Mouse (Mus musculus) lung, postnatal 36 days (tissue): ENCODE data around the gene Hist3h2a.
A peak's percentile ranks its signal among the peaks of the same experiment; 100 is the strongest.
"Not testable (repeated sequence)": the region's sequence is repeated elsewhere in the genome, so short reads cannot be mapped to it uniquely, and the experiment has no call there.

Experiments
- DNase-seq: peaks from one replicate; pipeline ENCODE4 v3.0.0; 2022; ENCODE audit warnings: mixed read lengths

Hist3h2a gene

GRCm38 (mm10) chr11:58948542-58949479 is 5.7 kb upstream of the Hist3h2a start, which contains the start of gene Hist3h2ba:
TSS of gene Hist3h2ba (plus strand) at chr11:58948920.
- peak; percentile 56 for DNase-seq

- DNase-seq = no peak
Measured at GRCm38 (mm10) chr11:58949480-58950431, 4.7 kb upstream of the Hist3h2a start.

GRCm38 (mm10) chr11:58951210-58951609 is 3.3 kb upstream of the Hist3h2a start:
- no peak for DNase-seq

GRCm38 (mm10) chr11:58953351-58954169 is 925 bp upstream of the Hist3h2a start:
- DNase-seq = no peak

- DNase-seq = not testable (repeated sequence)
Measured at GRCm38 (mm10) chr11:58954170-58954419, 390 bp upstream of the Hist3h2a start.

DNA sequence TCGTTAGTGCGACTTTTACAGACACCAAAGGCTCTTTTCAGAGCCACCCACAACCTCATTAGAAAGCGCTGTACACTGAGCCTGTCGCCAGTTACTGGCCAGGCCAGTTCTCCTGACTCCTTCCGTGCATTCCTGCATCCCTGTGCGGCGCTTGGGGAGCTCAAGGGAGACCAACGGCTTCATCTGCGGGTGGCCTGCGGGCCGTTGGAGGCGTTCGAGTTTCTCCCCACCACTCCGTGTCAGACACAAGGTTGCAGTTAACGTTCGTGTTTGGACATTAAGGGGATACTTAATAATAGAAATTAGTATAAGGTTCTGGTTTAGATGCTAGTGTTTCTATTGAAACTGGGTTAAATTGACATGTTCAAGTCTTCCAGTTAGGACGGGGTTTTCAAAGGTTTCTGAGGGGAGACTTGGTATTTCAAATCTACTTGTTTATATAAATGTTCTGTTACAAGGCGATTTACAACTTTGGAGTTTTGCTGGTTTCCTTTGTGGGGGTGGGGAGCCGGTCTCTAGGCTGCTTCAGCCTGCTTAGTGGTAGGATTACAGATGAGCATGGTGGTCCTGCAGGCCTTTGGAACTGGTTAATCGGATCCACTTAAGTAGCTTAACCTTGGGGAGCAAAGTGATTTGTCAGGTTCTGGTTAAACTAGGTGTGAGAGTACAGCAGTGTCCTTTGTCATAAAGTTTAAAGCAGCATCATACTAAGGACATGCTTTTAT is 820 bp downstream of the Hist3h2a start:
- peak; percentile 31 for DNase-seq

DNA sequence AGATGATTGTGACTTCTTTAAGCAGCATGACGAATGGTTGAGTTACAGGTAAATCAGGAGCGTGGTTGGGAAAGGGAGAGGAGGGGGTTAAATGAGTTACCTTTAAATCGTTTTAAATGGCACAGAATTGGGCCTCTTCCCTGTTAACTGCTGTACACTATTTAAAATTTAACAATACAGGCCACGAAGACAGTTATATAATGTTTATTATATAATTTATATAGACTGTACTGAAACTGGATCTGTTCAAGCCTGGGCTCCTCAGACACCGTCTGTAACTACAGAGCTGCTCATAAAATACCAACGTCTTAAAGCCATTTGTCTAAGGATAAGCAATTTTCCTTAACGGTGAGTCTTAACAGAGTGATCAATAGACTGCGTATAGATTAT is 1.4 kb downstream of the Hist3h2a start:
- DNase-seq = no peak

GRCm38 (mm10) chr11:58957226-58957914 is 2.9 kb downstream of the Hist3h2a start:
- no peak for DNase-seq

GRCm38 (mm10) chr11:58958536-58958935 is 4.1 kb downstream of the Hist3h2a start:
- no peak for DNase-seq

DNA sequence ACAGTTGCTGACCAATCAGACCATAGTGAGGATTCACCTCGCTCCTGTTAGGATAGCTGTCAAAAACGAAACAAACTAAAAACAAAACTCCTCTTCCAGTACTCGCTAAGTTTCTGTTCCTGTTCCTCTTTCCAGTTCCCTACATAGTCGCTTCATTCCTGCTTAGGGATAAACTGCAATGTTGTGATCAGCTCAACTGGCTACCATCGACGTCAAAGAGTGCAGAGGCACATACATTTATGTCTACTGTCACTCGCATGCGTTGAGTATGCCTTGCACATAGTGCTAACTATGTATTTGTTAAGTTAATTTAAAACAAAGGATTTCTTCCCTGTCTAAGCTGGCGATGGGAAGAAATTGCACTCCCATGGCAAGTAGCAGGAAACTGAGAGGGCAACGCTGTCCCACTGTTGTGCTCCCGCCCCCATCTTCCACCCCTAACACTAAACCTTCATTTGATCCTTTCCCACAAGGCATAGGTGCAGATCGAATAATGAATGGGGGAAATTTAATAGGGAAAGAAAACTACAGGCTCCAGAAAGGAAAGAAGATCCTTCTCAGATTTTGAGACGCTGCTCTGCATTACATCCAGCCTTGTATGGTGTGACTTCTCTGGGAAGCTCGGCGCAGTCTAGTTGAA is 4.8 kb downstream of the Hist3h2a start:
- no peak for DNase-seq

DNA sequence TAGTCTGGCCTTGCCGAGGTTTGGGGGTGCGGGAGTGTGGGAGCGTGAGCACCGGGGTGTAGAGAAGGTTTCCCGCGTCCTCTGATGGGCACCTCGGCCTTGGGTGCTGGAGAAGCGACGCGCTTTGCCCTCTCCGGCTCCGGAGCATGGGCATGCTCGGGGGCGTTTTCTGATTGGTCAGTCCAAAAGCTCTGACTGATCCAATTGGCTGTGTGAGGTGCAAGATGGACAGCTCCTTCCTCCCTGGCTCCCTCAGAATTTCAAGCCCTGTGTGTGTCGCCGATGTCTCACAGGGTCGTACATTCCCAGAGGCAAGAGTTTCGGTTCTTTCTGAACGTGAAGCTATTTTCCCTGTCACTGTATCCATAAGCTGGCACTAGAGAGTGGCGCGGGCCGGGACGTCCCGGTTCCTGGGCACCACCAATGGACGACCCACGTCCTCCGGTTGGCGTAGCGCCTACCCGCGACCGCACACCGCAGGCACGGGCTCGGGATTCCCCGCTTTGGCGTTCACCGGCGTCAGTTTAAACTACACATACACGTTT is 5.5 kb downstream of the Hist3h2a start:
- DNase-seq = peak; percentile 91

GRCm38 (mm10) chr11:58961364-58962177 is 7.1 kb downstream of the Hist3h2a start:
- no peak for DNase-seq

GRCm38 (mm10) chr11:58963543-58963942 is 9.1 kb downstream of the Hist3h2a start:
- DNase-seq = peak; percentile 74

GRCm38 (mm10) chr11:58964216-58964615 is 9.7 kb downstream of the Hist3h2a start:
- DNase-seq = no peak

DNA sequence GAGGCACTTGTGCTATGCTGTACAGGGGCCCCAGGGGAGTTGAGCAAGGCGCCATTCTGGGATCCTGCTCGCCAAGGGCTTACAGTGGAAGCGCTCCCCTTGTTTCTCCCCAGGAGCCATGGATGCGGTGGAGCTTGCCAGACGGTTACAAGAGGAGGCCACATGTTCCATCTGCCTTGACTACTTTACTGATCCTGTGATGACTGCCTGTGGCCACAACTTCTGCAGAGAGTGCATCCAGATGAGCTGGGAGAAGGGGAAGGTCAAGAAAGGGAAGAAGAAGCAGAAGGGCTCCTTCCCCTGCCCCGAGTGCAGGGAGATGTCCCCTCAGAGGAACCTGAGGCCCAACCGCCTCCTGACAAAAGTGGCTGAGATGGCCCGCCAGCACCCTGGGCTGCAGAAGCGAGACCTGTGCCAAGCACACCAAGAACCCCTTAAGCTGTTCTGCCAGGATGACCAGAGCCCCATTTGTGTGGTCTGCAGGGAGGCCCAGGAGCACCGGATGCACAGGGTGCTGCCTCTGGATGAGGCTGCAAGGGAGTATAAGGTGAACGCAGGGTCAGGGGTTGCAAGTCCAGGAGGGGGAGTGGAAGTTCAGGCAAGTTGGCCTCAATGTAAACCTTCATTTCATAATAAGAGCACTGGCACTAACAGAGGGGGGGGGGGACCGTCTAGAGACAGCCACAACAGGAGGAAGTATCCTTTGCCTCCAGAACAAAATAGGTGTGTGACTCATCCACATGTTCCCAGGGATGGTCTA is 10.7 kb downstream of the Hist3h2a start:
- no peak for DNase-seq

GRCm38 (mm10) chr11:58967346-58967745 is 12.9 kb downstream of the Hist3h2a start:
- peak; percentile 82 for DNase-seq

- DNase-seq = no peak
Measured at GRCm38 (mm10) chr11:58968551-58968950, 14.1 kb downstream of the Hist3h2a start.

DNA sequence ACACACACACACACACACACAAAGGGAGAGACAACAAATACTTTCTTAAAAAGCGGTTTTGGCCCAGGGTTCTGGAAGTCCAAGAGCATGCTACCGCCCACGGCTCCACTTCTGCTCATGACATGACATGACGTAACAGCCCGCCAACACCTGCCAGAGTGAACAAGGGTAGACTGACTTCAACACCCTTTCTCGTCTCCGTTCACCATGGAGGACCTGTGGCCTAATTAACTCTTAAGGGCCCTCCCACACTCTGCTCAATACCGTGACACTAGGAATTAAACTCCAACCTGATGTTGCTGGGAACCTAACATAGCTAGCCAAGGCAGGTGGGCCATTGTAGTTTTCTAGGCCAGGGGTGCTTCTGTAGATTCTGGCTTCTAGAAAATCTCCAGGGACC is 14.5 kb downstream of the Hist3h2a start:
- DNase-seq = no peak

GRCm38 (mm10) chr11:58969659-58970058 is 15.2 kb downstream of the Hist3h2a start:
- peak; percentile 91 for DNase-seq
